Mouse (Mus musculus) stomach, embryonic 16.5 days (tissue): ENCODE measurements at regions not wholly inside any gene's neighbourhood (a gene's known extent, or its start where the extent isn't known, plus 50 kb on each side); places are given as distances from the start of the nearest gene placed in this dataset.

ENCODE experiments used
- ATAC-seq: fragments of 200-750 bp; cut with Nextera tagmentation; 2 replicates; pipeline ENCODE4 v1.8.0; 2017; ENCODE audit warnings: moderate number of reproducible peaks, moderate TSS enrichment; ENCODE audit not compliant: insufficient read depth, low FRiP score
- H3K27ac ChIP-seq: fragments of 300-500 bp; sonication (generic); 2 replicates; pipeline ENCODE4 v1.5.1; 2014; ENCODE audit warnings: low read length
- H3K27me3 ChIP-seq: fragments of 300-500 bp; sonication (generic); 2 replicates; pipeline ENCODE4 v1.6.1; 2014; ENCODE audit warnings: low read length, control low read depth, mixed read lengths; ENCODE audit not compliant: control insufficient read depth, insufficient read depth
- H3K36me3 ChIP-seq: fragments of 300-500 bp; sonication (generic); 2 replicates; pipeline ENCODE4 v1.6.1; 2014; ENCODE audit warnings: low read length; ENCODE audit not compliant: control insufficient read depth, insufficient read depth
- H3K4me1 ChIP-seq: fragments of 300-500 bp; sonication (generic); 2 replicates; pipeline ENCODE4 v1.6.1; 2014; ENCODE audit warnings: low read length, control low read depth, mixed read lengths; ENCODE audit not compliant: control insufficient read depth, insufficient read depth
- H3K4me2 ChIP-seq: fragments of 300-500 bp; sonication (generic); 2 replicates; pipeline ENCODE4 v1.6.1; 2014; ENCODE audit warnings: low read depth, low read length, mixed read lengths
- H3K4me3 ChIP-seq: fragments of 300-500 bp; sonication (generic); replicated peaks from 2 replicates; pipeline ENCODE4 v1.5.1; 2014; ENCODE audit warnings: mild to moderate bottlenecking, low read length
- H3K9ac ChIP-seq: fragments of 300-500 bp; sonication (generic); 2 replicates; pipeline ENCODE4 v1.6.1; 2014; ENCODE audit warnings: low read length
- H3K9me3 ChIP-seq: fragments of 300-500 bp; sonication (generic); replicated peaks from 2 replicates; pipeline ENCODE4 v1.6.1; 2016; ENCODE audit warnings: low read length, control low read depth; ENCODE audit not compliant: control insufficient read depth
- whole genome bisulfite sequencing: fragments of 180-500 bp; shearing (Covaris S2); extraction: QIAGEN DNeasy Blood & Tissue Kit; methylation state at CpG from one replicate; pipeline ENCODE4 v1.1.7; 2014; 5-methylcytosine and 5-hydroxymethylcytosine counted together

DNA sequence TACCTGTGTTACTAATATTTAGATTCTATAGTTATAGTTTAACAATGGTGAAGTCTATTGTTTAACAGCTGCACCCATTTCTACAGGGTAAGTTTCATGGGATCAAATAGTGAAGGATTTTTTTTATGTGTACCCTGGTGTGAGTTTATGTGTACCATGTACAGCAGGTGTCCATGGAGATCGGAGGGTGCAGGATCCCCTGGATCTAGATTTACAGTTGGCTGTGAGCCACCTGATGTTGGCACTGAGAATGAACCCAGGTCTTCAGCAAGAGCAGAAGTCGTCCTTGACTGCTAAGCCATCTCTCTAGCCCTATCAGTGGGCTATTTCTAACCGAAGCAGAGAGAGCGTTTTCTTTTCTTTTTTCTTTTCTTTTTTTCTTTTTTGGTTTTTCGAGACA lies 162.4 kb upstream of the Lef1 start:
- H3K4me2 ChIP-seq: no peak overlapping the region
- WGBS: 83% methylated on average over 5 of the region's 5 CpGs
- no peak for ATAC-seq
- no peak overlapping the region for H3K27ac ChIP-seq
- H3K9ac ChIP-seq: no peak overlapping the region
- H3K36me3 ChIP-seq: no peaks in the 10 kb centered on the region
- peaks cover 7% of the 10 kb centered on the region; the same call in 1 of the 2 replicates for H3K4me1 ChIP-seq
- no peaks in the 10 kb centered on the region for H3K9me3 ChIP-seq
- no peak overlapping the region for H3K4me3 ChIP-seq
- H3K27me3 ChIP-seq: no peaks in the 10 kb centered on the region

- Histone ChIP-seq H3K4me3 (no peak overlapping the region), H3K27ac (no peak overlapping the region), H3K27me3 (no peaks in the 10 kb centered on the region), H3K36me3 (no peaks in the 10 kb centered on the region), H3K9me3 (no peaks in the 10 kb centered on the region), H3K9ac (no peak overlapping the region), H3K4me1 (peaks cover 7% of the 10 kb centered on the region; the same call in 1 of the 2 replicates), H3K4me2 (no peak overlapping the region)
- ATAC-seq: no peak
- 84% methylated on average over 4 of the region's 4 CpGs for WGBS
Measured at GRCm38 (mm10) chr3:130947277-130947606, 163.0 kb upstream of the Lef1 start.

DNA sequence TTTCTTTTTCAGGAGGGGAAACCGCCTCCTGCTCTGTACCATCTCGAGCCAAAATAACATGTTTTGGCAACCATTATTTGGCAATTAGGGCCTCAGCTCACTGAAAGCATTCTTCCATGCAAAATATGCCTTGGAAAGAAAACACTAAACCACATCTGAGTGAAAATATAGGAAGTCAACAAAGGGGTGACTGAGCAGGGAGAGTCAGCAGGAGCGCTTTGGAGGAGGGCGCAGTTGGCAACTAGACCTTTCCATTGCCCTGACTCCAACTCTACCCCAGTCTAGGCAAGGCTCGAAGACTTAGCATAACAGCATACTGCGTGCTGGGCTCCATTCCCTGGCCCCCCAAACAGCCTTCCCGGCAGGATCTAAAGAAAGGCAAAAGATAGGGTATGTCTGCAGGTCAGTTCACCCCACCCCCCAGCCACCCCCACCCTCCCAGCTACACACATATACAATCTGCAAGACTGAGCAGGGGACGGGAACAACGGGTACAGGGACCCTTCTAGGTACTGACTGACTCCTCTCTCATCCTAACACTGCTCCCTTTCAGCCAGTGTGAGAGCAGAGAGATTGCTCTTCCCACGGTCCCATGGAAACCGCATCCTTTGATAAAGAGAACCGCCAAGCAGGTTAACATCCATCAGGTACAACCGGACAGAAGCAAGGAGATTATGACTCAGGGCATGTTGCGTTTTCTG lies 163.5 kb upstream of the Lef1 start:
- Histone ChIP-seq H3K27me3 (no peaks in the 10 kb centered on the region), H3K27ac (no peak overlapping the region), H3K9ac (no peak overlapping the region), H3K4me1 (peaks cover 7% of the 10 kb centered on the region; the same call in 1 of the 2 replicates), H3K4me2 (peak overlapping the region; percentile 56), H3K9me3 (no peaks in the 10 kb centered on the region), H3K4me3 (no peak overlapping the region; the same call in 1 of the 2 replicates), H3K36me3 (no peaks in the 10 kb centered on the region)
- 79% methylated on average over 14 of the region's 14 CpGs for WGBS
- ATAC-seq: no peak

GRCm38 (mm10) chr3:130945861-130946449 lies 164.3 kb upstream of the Lef1 start:
- peak overlapping the region; percentile 22 for H3K27ac ChIP-seq
- peak; percentile 45; the same call in 1 of the 2 replicates for ATAC-seq
- 2% methylated on average over 25 of the region's 25 CpGs for WGBS

GRCm38 (mm10) chr3:130945396-130945795 lies 164.9 kb upstream of the Lef1 start:
- Histone ChIP-seq H3K4me2 (peak overlapping the region; percentile 56), H3K36me3 (no peaks in the 10 kb centered on the region), H3K9ac (no peak overlapping the region), H3K4me3 (peak overlapping the region; percentile 43; the same call in 1 of the 2 replicates), H3K27ac (no peak overlapping the region), H3K9me3 (no peaks in the 10 kb centered on the region), H3K4me1 (peaks cover 7% of the 10 kb centered on the region; the same call in 1 of the 2 replicates), H3K27me3 (no peaks in the 10 kb centered on the region)
- 30% methylated on average over 7 of the region's 7 CpGs for WGBS
- ATAC-seq: no peak

More at GRCm38 (mm10) chr3:130945861-130946449, 164.3 kb upstream of the Lef1 start:
- Histone ChIP-seq H3K9me3 (no peaks in the 10 kb centered on the region), H3K36me3 (no peaks in the 10 kb centered on the region), H3K4me2 (peak overlapping the region; percentile 56), H3K9ac (peak overlapping the region; percentile 76), H3K27me3 (no peaks in the 10 kb centered on the region), H3K4me1 (peaks cover 7% of the 10 kb centered on the region; the same call in 1 of the 2 replicates), H3K4me3 (peak overlapping the region; percentile 43)

DNA sequence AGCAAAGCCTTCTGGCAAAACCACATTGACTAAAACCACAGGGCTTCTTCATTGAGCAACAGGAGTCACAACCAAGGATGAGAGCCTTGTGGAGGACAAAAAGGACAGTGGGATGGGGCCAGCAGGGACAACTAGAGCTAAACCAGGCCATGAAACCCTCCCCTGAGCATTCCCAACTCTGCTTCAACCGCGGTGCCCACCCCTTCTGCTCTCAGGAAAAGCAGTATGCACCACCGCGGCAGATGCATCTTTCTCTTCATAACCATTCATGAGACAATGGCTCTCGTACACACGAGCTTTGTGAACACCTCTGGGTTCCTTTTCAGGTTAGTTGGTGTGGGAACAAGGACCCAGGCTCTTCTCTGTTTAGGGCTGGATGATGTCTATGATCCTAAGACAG lies 166.0 kb upstream of the Lef1 start:
- H3K27ac ChIP-seq: peak overlapping the region; percentile 5; the same call in 1 of the 2 replicates
- no peaks in the 10 kb centered on the region for H3K9me3 ChIP-seq

DNA sequence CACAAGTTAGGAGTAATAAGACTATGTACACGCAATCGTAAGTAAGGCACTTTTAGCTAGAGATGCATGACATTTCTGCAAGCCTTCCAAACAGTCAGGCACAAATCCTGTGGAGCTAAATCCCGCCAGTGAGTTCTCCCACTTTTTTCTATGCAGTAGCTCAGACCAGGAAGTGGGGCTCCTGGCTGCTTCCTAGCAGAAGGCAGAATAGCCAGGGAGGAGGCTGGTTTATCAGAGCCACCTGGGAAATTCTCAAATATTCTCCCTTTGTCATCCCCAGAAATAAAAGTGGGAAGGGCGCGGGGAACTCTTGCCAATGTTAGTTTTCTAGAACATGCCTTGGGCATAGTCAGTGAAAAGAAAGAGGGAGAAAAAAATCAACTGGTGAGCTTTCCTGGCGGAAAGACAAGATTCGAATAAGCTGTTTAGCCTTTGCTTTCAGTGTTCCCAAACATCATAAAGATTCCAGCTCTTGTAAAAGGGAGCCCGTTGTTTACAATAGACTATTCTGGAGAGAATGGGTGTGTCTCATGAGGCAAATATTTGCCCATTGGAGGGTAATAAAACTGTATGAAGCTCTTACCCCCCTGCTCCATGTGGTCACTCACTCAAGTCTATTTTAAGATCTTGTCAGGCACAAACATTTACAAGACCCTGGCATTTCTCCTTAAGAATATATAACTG lies 167.2 kb upstream of the Lef1 start:
- no peaks in the 10 kb centered on the region for H3K27me3 ChIP-seq
- WGBS: 36% methylated on average over 8 of the region's 8 CpGs
- H3K9me3 ChIP-seq: no peaks in the 10 kb centered on the region
- peaks cover 7% of the 10 kb centered on the region; the same call in 1 of the 2 replicates for H3K4me1 ChIP-seq
- no peak overlapping the region for H3K4me3 ChIP-seq
- no peak overlapping the region for H3K4me2 ChIP-seq
- H3K27ac ChIP-seq: peak overlapping the region; percentile 56
- peak; percentile 53 for ATAC-seq
- H3K36me3 ChIP-seq: no peaks in the 10 kb centered on the region
- H3K9ac ChIP-seq: no peak overlapping the region

More for the DNA sequence above, 166.0 kb upstream of the Lef1 start:
- H3K4me1 ChIP-seq: peaks cover 7% of the 10 kb centered on the region; the same call in 1 of the 2 replicates
- WGBS: 88% methylated on average over 6 of the region's 6 CpGs
- ATAC-seq: no peak
- no peak overlapping the region for H3K4me2 ChIP-seq
- no peak overlapping the region for H3K9ac ChIP-seq
- no peak overlapping the region for H3K4me3 ChIP-seq
- H3K27me3 ChIP-seq: no peaks in the 10 kb centered on the region
- H3K36me3 ChIP-seq: no peaks in the 10 kb centered on the region

DNA sequence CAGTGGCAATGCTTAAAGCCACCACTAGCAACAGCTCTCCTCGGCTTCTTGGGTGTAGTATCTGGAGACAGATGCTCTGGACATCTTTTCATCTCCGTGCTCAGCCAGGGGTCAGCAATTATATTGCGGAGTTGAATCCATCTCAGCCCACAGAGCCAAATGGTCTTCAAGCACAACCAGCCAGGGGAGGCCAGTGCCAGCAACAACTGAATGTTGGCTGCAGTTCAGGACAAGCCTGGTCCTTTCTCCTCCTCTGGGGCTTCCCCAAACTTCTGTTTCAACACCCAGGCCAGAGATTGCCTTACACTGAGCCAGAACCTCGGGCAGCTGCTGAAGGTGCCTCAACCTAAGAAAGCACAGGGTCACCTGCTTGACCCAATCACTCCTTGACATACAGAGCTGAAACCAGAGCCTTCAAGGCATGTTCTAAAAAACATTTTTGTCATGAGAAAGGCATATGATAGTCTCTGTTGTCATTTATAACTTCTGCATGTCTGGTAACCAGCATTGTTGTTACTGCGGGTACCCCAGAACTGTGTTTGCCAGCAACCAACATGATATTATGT lies 169.9 kb upstream of the Lef1 start:
- no peak for ATAC-seq
- Histone ChIP-seq H3K27ac (no peak overlapping the region), H3K9me3 (no peaks in the 10 kb centered on the region), H3K4me1 (no peaks in the 10 kb centered on the region; the same call in 1 of the 2 replicates), H3K9ac (no peak overlapping the region), H3K4me2 (no peak overlapping the region), H3K27me3 (no peaks in the 10 kb centered on the region), H3K4me3 (no peak overlapping the region), H3K36me3 (no peaks in the 10 kb centered on the region)
- 59% methylated on average over 5 of the region's 5 CpGs for WGBS

DNA sequence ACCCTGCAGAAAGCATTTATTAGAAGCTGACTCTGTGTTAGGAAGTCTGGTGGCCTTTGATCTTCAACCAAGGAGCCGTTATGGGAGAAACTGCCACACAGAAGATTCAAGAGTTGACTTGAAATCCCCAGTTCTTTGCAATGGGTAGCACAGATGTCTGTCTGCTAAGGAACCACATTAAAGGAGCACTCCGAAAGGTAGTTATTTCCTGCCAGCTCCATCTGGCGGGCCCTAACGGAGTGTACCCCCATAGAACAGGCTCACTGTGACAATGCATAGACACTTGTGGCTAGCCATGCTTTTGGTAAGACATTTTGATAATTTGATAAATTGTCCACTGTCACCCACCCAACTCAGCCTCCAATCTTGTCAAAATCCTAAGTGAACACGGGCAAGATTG lies 173.3 kb upstream of the Lef1 start:
- no peak for ATAC-seq
- H3K36me3 ChIP-seq: no peaks in the 10 kb centered on the region
- H3K27me3 ChIP-seq: no peaks in the 10 kb centered on the region
- no peak overlapping the region for H3K27ac ChIP-seq
- H3K4me1 ChIP-seq: no peaks in the 10 kb centered on the region
- H3K4me3 ChIP-seq: no peak overlapping the region
- WGBS: 80% methylated on average over 5 of the region's 5 CpGs
- no peak overlapping the region for H3K9ac ChIP-seq
- no peaks in the 10 kb centered on the region for H3K9me3 ChIP-seq
- H3K4me2 ChIP-seq: no peak overlapping the region
